Mouse (Mus musculus) ES-CJ7 (cell line): ENCODE measurements at regions not wholly inside any gene's neighbourhood (a gene's known extent, or its start where the extent isn't known, plus 50 kb on each side); places are given as distances from the start of the nearest gene placed in this dataset.
A peak's percentile ranks its signal among the peaks of the same experiment; 100 is the strongest.

Experiments used
- DNase-seq: peaks from one replicate; pipeline ENCODE4 v3.0.0; 2011; ENCODE audit warnings: low read depth, low spot score

- no peak for DNase-seq
These were observed 969.7 kb upstream of the Pcdh9 start for GRCm38 (mm10) chr14:94860191-94860590.

- DNase-seq, result no peak
These were observed 978.5 kb upstream of the Pcdh9 start for GRCm38 (mm10) chr14:94869011-94869410.

GRCm38 (mm10) chr14:94886054-94886453 lies 995.0 kb upstream of the 4921530L21Rik start:
- no peak for DNase-seq

GRCm38 (mm10) chr14:94895261-94895769 lies 985.7 kb upstream of the 4921530L21Rik start:
- DNase-seq, result peak; percentile 78

- DNase-seq, result no peak
These were observed 982.3 kb upstream of the 4921530L21Rik start for GRCm38 (mm10) chr14:94898667-94899281.

GRCm38 (mm10) chr14:94912326-94912725 lies 968.7 kb upstream of the 4921530L21Rik start:
- DNase-seq, result no peak

- DNase-seq, result no peak
These were observed 939.6 kb upstream of the 4921530L21Rik start for GRCm38 (mm10) chr14:94941416-94941815.
